Mouse (Mus musculus): ENCODE measurements at regions not wholly inside any gene's neighbourhood (a gene's known extent, or its start where the extent isn't known, plus 50 kb on each side); places are given as distances from the start of the nearest gene placed in this dataset.

DNA sequence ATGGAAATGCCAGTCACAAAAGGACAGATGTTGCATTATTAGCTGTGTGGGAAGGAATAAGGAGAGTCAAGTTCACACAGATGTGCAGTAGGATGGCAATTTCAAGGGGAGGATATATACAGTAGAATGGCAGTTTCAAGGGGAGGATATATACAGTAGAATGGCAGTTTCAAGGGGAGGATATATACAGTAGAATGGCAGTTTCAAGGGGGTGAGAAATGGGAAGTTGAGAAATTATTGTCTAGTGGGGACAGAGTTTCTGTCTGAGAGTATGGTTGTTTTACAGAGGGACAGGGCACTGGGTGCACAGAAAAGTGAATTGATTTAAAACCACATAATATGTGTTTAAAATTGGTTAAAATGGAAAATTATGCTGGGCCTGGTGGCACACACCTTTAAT is 54.8 kb upstream of the Scel start:
- no peak for ATAC-seq (replicated peaks; ENCODE audit: low read depth, poor library complexity, severe bottlenecking)

GRCm38 (mm10) chr14:103456106-103456505 is 57.0 kb upstream of the Scel start:
- no peak for ATAC-seq (replicated peaks; ENCODE audit: low read depth, poor library complexity, severe bottlenecking)

DNA sequence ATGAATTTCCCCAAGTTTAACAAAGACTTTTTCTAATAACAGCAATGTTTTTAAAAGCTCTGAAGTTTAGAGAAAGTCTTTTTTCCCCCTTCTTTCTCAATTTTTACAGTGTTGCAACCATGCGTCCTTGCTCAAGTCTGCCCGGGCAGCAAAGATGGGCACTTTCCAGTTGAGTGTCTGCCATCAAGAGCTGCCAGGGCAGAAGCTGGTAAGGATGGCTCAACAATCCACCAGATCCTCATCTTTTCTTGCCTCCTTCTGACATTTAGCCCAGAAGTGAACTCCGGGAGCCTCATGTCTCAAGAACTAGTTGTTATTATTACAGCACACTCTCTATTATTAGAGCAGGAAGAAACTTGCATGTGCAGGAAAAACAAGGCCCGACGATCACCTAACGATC is 62.4 kb upstream of the Scel start:
- ATAC-seq (replicated peaks; ENCODE audit: low read depth, poor library complexity, severe bottlenecking): no peak

GRCm38 (mm10) chr14:103449447-103449846 is 63.7 kb upstream of the Scel start:
- ATAC-seq (replicated peaks; ENCODE audit: low read depth, poor library complexity, severe bottlenecking): no peak

DNA sequence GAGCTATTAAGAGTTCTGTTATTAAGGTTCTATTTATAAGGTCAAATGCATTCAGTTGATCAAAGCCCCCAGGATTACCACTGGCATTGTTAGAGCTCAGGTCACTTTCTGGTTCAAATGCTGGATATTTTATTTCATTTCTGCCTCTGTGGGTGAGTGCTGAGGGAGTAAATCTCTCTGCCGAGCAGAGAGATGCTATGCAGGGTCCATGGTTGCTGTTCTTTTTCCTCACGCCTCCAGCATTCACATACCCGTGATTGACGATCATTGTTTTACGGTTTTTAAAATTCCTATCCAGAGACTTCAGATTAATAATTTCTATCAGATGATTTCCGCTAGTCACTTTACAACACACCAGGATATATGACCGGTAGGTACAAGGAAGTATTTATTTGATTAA is 64.1 kb upstream of the Scel start:
- ATAC-seq (replicated peaks; ENCODE audit: low read depth, poor library complexity, severe bottlenecking): no peak

- ATAC-seq (replicated peaks; ENCODE audit: low read depth, poor library complexity, severe bottlenecking): no peak
Measured at GRCm38 (mm10) chr14:103446671-103447070, 66.5 kb upstream of the Scel start.

DNA sequence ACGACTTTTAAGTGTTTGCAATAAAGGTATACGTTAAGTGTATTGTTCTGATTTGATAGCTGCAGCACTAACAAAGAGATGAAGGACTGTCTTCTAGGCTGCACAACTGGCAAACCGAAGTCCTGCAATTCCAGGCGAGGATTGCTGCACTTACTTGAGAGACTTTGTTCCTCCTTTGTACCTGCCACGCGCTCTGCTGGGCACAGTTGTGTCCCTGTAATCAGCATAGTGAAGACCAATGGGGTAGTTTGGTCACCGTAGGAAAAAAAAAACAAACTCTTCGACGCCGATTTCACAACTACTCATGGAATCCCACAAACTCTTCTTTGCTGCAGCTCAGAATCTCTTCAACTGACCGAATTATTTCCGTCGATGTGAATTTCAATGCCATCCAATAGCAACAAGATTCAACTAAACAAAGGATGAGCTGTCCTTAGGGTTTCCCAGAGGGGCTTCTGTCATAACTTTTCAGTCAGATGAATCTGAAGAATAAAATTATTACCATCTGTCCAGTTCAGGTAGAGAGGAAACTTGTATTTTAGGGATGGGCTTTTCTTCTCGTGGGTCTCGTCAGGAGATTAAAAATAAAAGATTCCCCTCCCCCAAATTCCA is 71.6 kb upstream of the Scel start:
- no peak for ATAC-seq (replicated peaks; ENCODE audit: low read depth, poor library complexity, severe bottlenecking)

GRCm38 (mm10) chr14:103440243-103440642 is 72.9 kb upstream of the Scel start:
- ATAC-seq (replicated peaks; ENCODE audit: low read depth, poor library complexity, severe bottlenecking): no peak

GRCm38 (mm10) chr14:103434218-103434617 is 78.9 kb upstream of the Scel start:
- ATAC-seq (replicated peaks; ENCODE audit: low read depth, poor library complexity, severe bottlenecking): no peak

GRCm38 (mm10) chr14:103433106-103433505 is 80.0 kb upstream of the Scel start:
- ATAC-seq (replicated peaks; ENCODE audit: low read depth, poor library complexity, severe bottlenecking): no peak

DNA sequence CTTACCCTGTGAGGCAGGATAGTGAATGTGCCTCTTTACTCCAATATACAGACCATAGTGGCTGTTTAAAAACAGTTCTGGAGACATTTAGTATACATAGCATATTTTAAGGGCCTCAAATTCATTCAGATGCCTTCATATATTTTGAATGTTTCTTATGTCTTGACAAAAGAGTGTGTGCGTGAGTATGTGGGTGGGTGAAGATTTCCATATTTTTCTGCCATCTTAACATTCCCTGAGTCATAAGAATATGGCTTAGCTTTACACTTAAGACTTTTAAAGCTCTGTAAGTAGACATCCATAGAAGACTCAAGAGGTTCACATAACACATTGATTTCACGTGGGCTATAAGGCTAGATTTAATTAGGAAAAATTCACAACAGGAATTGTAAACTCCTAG is 81.3 kb upstream of the Mycbp2 start:
- ATAC-seq (replicated peaks; ENCODE audit: low read depth, poor library complexity, severe bottlenecking): no peak

DNA sequence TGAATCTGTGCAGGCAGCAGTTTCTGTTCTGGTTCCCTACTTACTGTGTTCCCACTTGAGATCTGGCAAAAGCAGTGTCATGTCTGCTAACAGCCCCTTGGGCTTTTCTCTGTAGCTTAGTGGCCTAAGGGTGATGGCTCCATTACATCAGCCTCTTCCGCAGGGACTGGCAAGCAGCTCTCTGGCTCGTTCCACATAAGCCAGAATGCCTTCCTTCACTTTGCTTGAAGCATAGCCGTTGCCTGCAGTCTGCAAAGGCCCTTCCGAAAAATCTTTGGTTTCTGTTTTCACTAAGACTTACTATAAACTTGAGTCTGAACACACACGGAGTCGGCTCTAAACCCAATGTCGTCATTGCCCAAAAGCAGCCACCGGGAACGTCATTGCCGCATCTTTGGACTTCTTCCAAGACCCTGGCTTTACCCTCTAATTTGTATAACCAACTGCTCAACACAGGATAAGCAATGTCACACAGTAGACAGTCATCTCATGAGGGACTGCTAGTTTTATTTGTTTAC is 74.8 kb upstream of the Mycbp2 start:
- ATAC-seq (replicated peaks; ENCODE audit: low read depth, poor library complexity, severe bottlenecking): no peak

DNA sequence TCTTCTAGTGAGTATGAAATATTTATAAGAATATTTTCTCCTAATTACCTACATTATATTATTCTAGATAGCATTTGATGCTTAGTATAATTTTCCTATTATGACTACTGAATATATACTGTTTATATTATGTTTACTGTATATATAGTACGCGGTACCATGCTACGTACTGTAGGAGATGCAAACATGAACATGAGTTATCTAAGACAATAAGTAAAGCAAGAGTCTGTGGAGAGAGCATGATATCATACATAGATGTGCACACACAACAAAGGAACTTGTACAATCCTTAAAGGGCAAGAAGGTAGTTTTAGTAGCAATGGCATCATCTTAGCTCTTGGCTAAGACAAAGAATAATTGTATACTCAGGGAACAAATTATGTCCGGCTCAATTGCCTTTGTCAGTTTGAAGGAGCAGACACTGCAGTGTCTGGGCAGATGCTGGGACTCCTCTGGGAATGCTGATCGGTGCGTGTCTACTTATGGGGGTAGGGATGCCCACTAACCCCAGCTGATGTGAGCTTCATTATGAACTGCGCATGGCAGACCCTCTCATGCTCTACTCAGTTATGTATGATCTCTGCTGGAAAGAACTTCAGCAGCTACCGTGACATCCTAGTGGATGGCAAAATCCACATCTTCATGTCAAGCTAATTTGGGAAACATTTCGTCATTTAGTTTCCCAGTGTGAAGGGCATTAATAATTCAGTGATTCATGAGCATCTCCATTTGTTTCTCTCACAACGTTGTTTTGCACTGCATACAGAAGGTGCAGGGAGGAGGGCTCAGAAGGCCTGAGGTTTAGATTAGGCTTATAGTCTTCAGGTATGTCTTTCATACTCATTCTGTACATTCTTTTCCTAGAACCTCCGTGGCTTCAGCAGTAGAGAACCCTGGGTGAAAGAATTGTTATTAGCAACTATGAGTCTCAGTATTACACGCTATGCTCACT is 70.8 kb upstream of the Mycbp2 start:
- no peak for ATAC-seq (replicated peaks; ENCODE audit: low read depth, poor library complexity, severe bottlenecking)

- no peak for ATAC-seq (replicated peaks; ENCODE audit: low read depth, poor library complexity, severe bottlenecking)
Measured at GRCm38 (mm10) chr14:103404611-103405010, 58.0 kb upstream of the Mycbp2 start.

- ATAC-seq (replicated peaks; ENCODE audit: low read depth, poor library complexity, severe bottlenecking): no peak
Measured at GRCm38 (mm10) chr14:103403054-103403453, 56.4 kb upstream of the Mycbp2 start.

DNA sequence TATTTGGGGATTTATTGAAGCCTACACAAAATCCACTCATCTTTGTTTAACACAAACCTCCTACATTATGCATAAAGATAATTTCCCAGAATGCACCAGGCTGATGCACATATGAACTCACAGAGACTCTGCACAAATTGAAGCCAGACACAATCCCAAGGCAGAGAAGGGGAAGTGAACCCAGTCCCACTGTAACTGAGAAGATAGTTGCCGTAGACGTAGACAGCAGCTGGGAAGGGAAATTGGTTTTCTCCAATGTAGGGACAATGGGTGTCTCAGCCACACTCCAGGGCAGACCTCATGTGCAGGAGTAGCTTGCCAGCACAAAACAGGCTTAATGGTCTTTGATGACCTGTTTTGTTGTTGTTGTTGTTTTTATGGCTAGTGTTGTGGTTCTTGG is 55.4 kb upstream of the Mycbp2 start:
- 0 out of 2 replicates have a peak, but pooled peaks have one; percentile 22 for ATAC-seq (replicated peaks; ENCODE audit: low read depth, poor library complexity, severe bottlenecking)

GRCm38 (mm10) chr14:103401280-103401679 is 54.7 kb upstream of the Mycbp2 start:
- no peak for ATAC-seq (replicated peaks; ENCODE audit: low read depth, poor library complexity, severe bottlenecking)

GRCm38 (mm10) chr14:103398401-103398800 is 51.8 kb upstream of the Mycbp2 start:
- no peak for ATAC-seq (replicated peaks; ENCODE audit: low read depth, poor library complexity, severe bottlenecking)

Data from common myeloid progenitor, adult 5-6 weeks (primary cell).